Mouse (Mus musculus) midbrain, embryonic 15.5 days (tissue): Measurements from ENCODE around the gene Osbpl8. TPM values are rescaled to one million over a fixed set of nuclear protein-coding genes. Genes with fewer than 3 reads are reported as not detected.
"Not testable (repeated sequence)": the region's sequence is repeated elsewhere in the genome, so short reads cannot be mapped to it uniquely, and the experiment has no call there.

Source experiments
- ATAC-seq: fragments of 200-750 bp; cut with Nextera tagmentation; replicated peaks from 2 replicates; pipeline ENCODE4 v1.8.0; 2017; ENCODE audit warnings: moderate TSS enrichment
- H3K27ac ChIP-seq: fragments of 300-500 bp; sonication (generic); 2 replicates; pipeline ENCODE4 v1.5.1; 2015; ENCODE audit warnings: mild to moderate bottlenecking, inconsistent platforms
- H3K27me3 ChIP-seq: fragments of 300-500 bp; sonication (generic); replicated peaks from 2 replicates; pipeline ENCODE4 v1.6.1; 2015; ENCODE audit warnings: inconsistent platforms
- H3K36me3 ChIP-seq: fragments of 300-500 bp; sonication (generic); replicated peaks from 2 replicates; pipeline ENCODE4 v1.6.1; 2015; ENCODE audit warnings: inconsistent platforms
- H3K4me1 ChIP-seq: fragments of 300-500 bp; sonication (generic); 2 replicates; pipeline ENCODE4 v1.6.1; 2015; ENCODE audit warnings: inconsistent platforms
- H3K4me2 ChIP-seq: fragments of 300-500 bp; sonication (generic); 2 replicates; pipeline ENCODE4 v1.6.1; 2015; ENCODE audit warnings: inconsistent platforms, mild to moderate bottlenecking, moderate library complexity
- H3K4me3 ChIP-seq: fragments of 300-500 bp; sonication (generic); 2 replicates; pipeline ENCODE4 v1.5.1; 2015; ENCODE audit warnings: mild to moderate bottlenecking, inconsistent platforms
- H3K9ac ChIP-seq: fragments of 300-500 bp; sonication (generic); 2 replicates; pipeline ENCODE4 v1.6.1; 2015; ENCODE audit warnings: mild to moderate bottlenecking, inconsistent platforms
- H3K9me3 ChIP-seq: fragments of 300-500 bp; sonication (generic); 2 replicates; pipeline ENCODE4 v1.6.1; 2016; ENCODE audit warnings: inconsistent platforms
- WGBS: fragments of 180-500 bp; shearing (Covaris S2); methylation state at CpG from one replicate; pipeline ENCODE4 v1.1.7; 2015; ENCODE audit warnings: mixed read lengths; 5-methylcytosine and 5-hydroxymethylcytosine counted together
- polyA plus RNA-seq: library from polyadenylated mRNA; unstranded; fragments of >200 nt; fragmentation: Nextera tagmentation; extraction: Ambion mirVana; gene quantifications from 2 replicates; pipeline ENCODE4 v1.2.1, GENCODE M21; 2015

Osbpl8 gene
- polyA plus RNA-seq, 1 experiment from 2014 or later, result 18.0 TPM

DNA sequence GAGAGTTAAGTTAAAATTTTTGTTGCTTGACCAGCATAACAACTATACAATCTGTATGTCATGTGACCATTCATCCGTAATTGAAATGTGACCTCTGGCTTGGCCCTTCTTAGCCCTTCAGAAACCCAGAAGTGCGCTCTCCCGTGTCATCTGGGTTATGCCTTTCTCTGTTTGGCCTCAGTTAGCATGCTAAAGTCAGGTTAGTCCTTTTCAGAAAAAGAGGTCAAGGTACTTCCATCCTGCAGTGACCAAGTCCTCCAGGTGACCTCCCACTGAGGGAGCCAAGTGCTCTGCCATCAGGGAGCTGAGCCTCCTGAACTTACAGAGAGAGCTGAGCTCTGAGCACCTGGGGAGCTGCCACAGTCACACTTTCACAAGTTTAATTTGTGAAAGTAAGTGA is 33.7 kb upstream of the Osbpl8 start:
- H3K27me3 ChIP-seq, result no peaks in the 10 kb centered on the region
- no peak for ATAC-seq
- no peaks in the 10 kb centered on the region for H3K9me3 ChIP-seq
- H3K9ac ChIP-seq, result no peak overlapping the region
- no peaks in the 10 kb centered on the region for H3K4me1 ChIP-seq
- 40% methylated on average over 3 of the region's 3 CpGs for WGBS
- no peak overlapping the region for H3K4me2 ChIP-seq
- H3K36me3 ChIP-seq, result no peaks in the 10 kb centered on the region
- H3K4me3 ChIP-seq, result no peak overlapping the region
- no peak overlapping the region for H3K27ac ChIP-seq

DNA sequence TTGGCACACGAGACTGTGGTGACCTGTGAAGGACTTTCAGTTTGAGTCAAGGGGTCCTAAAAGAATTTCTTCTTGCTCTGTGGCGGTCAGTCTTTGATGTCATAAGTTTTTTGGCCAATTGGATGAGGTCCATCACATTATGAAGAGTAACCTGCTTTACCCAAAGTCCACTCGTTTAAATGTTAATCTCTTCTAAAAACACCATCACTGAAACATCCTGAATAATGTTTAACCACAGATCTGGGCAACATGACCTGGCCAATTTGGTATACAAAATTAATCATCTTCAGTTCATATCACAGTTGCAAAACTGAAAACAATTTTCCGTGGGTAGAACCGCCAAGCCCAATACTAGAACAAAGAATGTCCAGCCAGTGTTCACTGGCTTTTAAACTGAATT is 31.3 kb upstream of the Osbpl8 start:
- no peaks in the 10 kb centered on the region for H3K36me3 ChIP-seq
- H3K4me3 ChIP-seq, result no peak overlapping the region
- H3K4me2 ChIP-seq, result no peak overlapping the region
- WGBS, result 89% methylated on average over 5 of the region's 5 CpGs
- H3K27me3 ChIP-seq, result no peaks in the 10 kb centered on the region
- no peak overlapping the region for H3K9ac ChIP-seq
- H3K4me1 ChIP-seq, result no peaks in the 10 kb centered on the region
- H3K9me3 ChIP-seq, result no peaks in the 10 kb centered on the region
- H3K27ac ChIP-seq, result no peak overlapping the region
- ATAC-seq, result no peak

DNA sequence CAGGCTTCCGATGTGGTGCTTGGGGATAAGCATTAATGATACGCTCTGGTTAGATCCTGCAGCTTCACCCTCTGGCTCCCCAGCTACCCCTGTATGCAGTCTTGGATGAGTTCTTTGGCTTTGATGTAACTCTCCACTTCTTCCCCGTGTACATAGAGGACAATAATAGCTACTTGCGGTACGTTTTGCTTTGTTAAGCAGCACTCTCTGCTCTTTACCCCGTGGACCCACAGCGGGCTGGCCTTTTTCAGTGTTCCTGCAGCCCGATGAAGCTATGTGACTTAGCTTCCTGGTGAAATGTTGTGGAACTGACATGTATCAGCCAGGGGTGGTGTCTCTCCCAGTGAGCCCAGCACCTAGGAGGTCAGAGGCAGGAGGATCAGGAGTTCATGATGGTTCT is 30.6 kb upstream of the Osbpl8 start:
- Histone ChIP-seq H3K4me1 (no peaks in the 10 kb centered on the region), H3K27ac (no peak overlapping the region), H3K9ac (no peak overlapping the region), H3K4me2 (no peak overlapping the region), H3K36me3 (no peaks in the 10 kb centered on the region), H3K9me3 (no peaks in the 10 kb centered on the region), H3K27me3 (no peaks in the 10 kb centered on the region), H3K4me3 (no peak overlapping the region)
- no peak for ATAC-seq
- WGBS, result 69% methylated on average over 8 of the region's 8 CpGs

DNA sequence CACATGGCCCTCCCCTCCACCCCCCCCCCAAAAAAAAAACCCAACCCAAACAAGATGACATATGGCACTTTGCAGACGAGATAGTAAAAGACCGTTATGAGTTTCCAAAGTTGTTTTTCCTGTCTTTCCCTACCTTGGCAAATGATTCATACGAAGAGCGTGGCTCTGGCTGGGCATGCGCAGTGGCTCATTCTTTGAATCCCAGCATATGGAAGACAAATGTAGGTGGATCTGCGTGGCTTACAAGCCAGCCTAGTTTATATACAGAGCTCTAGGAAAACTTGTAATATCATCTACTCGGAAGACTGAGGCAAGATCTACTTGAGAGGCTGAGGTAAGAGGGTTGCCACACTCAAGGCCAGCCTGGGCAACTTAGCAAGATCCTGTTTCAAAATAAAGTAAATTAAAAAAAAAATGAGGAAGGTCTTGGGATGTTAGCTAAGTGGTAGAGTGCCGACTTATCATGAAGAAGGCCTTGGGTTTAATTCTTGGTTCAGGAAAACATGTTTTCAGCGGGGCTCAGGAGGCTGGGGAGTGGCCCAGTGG is 30.1 kb upstream of the Osbpl8 start:
- ATAC-seq, result no peak
- Histone ChIP-seq H3K4me2 (no peak overlapping the region), H3K9ac (no peak overlapping the region), H3K9me3 (no peaks in the 10 kb centered on the region), H3K27me3 (no peaks in the 10 kb centered on the region), H3K4me1 (no peaks in the 10 kb centered on the region), H3K4me3 (no peak overlapping the region), H3K36me3 (no peaks in the 10 kb centered on the region), H3K27ac (no peak overlapping the region)
- WGBS, result 90% methylated on average over 9 of the region's 9 CpGs

DNA sequence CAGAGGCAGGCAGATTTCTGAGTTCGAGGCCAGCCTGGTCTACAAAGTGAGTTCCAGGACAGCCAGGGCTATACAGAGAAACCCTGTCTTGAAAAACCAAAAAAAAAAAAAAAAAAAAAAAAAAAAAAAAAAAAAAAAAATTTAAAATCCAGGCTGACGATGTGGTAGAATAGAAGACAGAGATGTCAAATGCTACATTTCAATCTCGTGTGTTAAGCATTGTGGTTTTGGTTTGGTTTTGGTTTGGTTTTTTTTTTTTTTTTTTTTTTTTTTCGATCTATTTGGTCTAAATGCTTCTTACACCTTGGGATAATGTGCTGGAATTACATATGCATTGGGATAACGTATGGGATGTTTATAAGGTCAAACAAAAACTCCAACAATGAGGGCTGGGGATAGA is 28.2 kb upstream of the Osbpl8 start:
- not testable (repeated sequence) for H3K9me3 ChIP-seq, H3K4me2 ChIP-seq, H3K36me3 ChIP-seq, H3K4me3 ChIP-seq, H3K27me3 ChIP-seq, H3K4me1 ChIP-seq, ATAC-seq, H3K9ac ChIP-seq, H3K27ac ChIP-seq
- 78% methylated on average over 5 of the region's 5 CpGs for WGBS

DNA sequence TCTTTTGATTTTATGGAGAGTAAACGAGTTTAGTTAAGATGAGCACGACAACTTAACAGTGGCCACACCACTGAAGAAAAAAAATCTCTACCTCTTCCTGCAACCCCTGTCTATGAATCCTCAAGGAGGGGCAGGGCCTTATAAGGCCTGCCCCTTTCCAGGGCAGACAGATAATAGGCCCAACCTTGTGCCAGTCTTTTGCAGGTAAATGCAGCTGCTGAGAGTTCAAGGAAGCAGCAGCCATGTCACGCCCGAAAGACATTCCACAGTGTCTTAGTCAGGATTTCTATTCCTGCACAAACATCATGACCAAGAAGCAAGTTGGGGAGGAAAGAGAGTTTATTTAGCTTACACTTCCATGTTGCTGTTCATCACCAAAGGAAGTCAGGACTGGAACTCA is 26.6 kb upstream of the Osbpl8 start:
- H3K4me3 ChIP-seq, result no peak overlapping the region
- no peaks in the 10 kb centered on the region for H3K4me1 ChIP-seq
- 87% methylated on average over 4 of the region's 4 CpGs for WGBS
- no peak overlapping the region for H3K4me2 ChIP-seq
- no peaks in the 10 kb centered on the region for H3K27me3 ChIP-seq
- H3K9me3 ChIP-seq, result no peaks in the 10 kb centered on the region
- no peak overlapping the region for H3K27ac ChIP-seq
- ATAC-seq, result no peak
- no peak overlapping the region for H3K9ac ChIP-seq
- H3K36me3 ChIP-seq, result no peaks in the 10 kb centered on the region

DNA sequence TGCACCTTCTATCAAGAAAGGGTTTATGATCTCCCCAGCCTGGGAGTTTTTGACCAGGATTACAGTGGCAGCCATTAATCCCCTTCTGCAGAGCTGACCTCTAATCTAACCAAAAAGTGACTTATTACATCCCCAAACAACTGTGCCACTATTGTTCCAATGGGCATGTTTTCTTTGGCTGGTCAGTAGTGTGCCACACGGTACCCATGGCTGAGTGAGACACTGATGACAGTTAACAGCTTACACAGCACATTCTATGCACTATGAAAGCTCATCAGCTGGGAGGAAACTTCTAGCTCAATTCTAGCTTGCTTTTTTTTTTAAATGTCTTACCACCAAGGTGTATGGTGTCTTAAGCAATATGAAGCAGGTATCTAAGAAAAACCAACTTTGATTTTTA is 25.4 kb upstream of the Osbpl8 start:
- WGBS, result 70% methylated on average over 1 of the region's 1 CpGs

DNA sequence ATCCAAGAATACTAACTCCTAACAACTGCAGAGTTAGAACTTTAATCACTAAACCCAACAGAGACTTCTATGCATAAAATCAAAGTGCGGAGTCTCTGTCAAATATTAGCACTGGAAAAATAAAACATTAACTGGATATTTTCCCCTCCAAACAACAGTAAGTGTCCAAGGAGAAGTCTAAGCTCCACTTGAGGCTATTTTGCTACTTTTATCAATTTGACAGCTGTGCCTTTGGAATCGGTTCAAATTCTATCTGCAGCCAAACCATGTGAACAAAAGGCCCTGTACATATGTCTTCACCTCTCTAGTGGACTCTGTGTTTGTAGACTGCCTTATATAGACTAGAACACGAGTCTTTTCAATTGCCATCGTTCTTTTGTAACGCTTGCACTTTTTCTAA is 24.7 kb upstream of the Osbpl8 start:
- Histone ChIP-seq H3K9me3 (no peaks in the 10 kb centered on the region), H3K27me3 (no peaks in the 10 kb centered on the region), H3K4me3 (no peak overlapping the region), H3K36me3 (no peaks in the 10 kb centered on the region), H3K4me2 (no peak overlapping the region), H3K27ac (no peak overlapping the region), H3K4me1 (no peaks in the 10 kb centered on the region), H3K9ac (no peak overlapping the region)
- no peak for ATAC-seq
- 78% methylated on average over 5 of the region's 5 CpGs for WGBS

More for the DNA sequence above, 25.4 kb upstream of the Osbpl8 start:
- H3K36me3 ChIP-seq, result no peaks in the 10 kb centered on the region
- no peak overlapping the region for H3K27ac ChIP-seq
- H3K9me3 ChIP-seq, result no peaks in the 10 kb centered on the region
- ATAC-seq, result no peak
- no peak overlapping the region for H3K4me3 ChIP-seq
- no peak overlapping the region for H3K4me2 ChIP-seq
- no peaks in the 10 kb centered on the region for H3K4me1 ChIP-seq
- H3K27me3 ChIP-seq, result no peaks in the 10 kb centered on the region
- no peak overlapping the region for H3K9ac ChIP-seq

DNA sequence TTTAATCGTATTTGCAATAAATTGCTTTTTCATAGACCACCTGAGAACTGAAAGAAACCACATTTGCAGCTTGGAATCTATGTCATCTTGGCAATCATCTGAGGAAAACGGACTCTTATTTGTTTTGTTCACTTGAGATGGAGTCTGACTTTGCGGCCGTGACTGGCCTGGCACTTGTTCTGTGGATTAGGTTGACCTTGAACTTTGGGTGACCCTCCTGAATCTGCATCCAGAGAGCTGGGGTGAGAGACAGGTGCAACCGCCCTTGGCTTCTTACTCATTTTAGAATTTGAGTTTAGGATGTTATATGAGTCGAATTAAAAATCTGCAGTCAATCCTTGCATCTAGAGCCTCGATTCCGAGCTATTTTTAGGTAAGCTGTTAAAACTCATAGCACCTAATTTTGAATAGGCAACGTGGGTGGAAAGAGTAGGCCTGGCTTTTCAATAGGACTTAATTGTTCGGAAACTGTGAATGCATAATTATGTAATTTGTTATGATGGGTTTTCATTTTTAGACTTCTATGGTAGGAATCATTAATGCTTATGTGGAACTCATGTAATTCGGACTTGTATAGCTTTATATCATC is 20.1 kb upstream of the Osbpl8 start:
- no peak overlapping the region for H3K4me3 ChIP-seq
- ATAC-seq, result no peak

DNA sequence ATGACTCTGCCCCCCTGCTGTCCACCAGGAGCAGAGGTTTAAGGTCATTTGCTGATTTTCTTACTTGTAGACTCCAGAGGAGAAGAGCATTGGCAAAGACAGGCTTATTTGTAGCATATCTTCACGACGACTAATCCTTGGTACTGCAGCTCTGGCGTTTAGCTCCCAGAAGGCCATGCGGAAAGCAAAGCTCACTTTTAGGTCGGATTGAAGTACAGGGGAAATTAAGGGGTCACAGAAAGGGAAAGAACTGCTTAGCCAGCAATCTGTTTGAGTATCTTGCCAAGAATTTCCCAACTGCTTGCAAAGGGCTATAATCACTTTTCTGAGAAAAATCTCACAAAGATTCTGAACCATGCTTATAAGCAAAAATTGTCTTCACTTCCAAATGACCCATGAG is 14.8 kb upstream of the Osbpl8 start:
- Histone ChIP-seq H3K4me1 (no peaks in the 10 kb centered on the region), H3K36me3 (no peaks in the 10 kb centered on the region), H3K4me3 (no peak overlapping the region), H3K9me3 (no peaks in the 10 kb centered on the region; the same call in 1 of the 2 replicates), H3K4me2 (no peak overlapping the region), H3K27ac (no peak overlapping the region), H3K27me3 (no peaks in the 10 kb centered on the region), H3K9ac (no peak overlapping the region)
- ATAC-seq, result no peak
- WGBS, result 60% methylated on average over 5 of the region's 5 CpGs

More for the DNA sequence above, 20.1 kb upstream of the Osbpl8 start:
- Histone ChIP-seq H3K36me3 (no peaks in the 10 kb centered on the region), H3K27ac (no peak overlapping the region), H3K9ac (no peak overlapping the region), H3K9me3 (no peaks in the 10 kb centered on the region), H3K27me3 (no peaks in the 10 kb centered on the region), H3K4me1 (no peaks in the 10 kb centered on the region), H3K4me2 (no peak overlapping the region)
- WGBS, result 87% methylated on average over 11 of the region's 11 CpGs

DNA sequence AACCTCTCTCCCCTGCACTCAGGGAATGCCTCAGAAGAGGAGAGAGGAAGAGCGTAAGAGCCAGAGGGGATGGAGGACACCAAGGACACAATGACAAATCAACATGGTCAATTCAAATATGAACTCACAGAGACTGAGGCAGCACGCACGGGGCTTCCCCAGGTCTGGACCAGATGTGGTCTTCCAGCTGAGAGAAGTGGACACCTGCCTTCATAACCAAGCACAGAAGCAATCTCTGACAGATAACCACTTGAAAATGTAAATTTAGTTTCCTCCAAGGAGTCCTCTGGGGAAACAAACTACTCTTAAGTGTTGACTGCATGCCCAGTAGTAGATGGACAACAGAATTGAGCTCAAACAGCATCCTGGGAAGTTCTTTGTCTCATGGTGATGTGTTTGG is 9.5 kb upstream of the Osbpl8 start:
- ATAC-seq, result no peak

DNA sequence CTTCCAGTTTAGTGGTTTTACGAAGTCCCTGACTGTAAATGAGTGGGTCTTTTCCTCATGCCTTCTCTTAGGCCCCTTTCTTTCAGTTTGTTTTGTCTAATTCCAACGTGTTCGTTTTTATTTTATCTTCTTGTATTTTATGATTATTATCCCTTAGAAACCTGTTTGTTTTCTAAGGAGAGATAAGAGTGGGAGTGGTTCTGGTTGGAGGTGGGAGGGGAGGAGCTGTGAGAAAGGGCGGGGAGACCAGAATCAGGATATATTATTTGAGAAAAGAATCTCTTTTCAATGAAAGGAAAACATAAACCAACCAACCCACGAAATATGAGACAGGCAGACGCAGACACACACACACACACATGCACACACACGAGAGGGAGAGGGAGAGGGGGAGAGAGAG is 9.0 kb upstream of the Osbpl8 start:
- Histone ChIP-seq H3K27ac (no peak overlapping the region), H3K9me3 (no peaks in the 10 kb centered on the region; the same call in 1 of the 2 replicates), H3K27me3 (no peaks in the 10 kb centered on the region), H3K4me2 (no peak overlapping the region), H3K36me3 (no peaks in the 10 kb centered on the region), H3K9ac (no peak overlapping the region), H3K4me1 (no peaks in the 10 kb centered on the region), H3K4me3 (no peak overlapping the region)
- 84% methylated on average over 7 of the region's 7 CpGs for WGBS
- ATAC-seq, result no peak

More for the DNA sequence above, 9.5 kb upstream of the Osbpl8 start:
- H3K9me3 ChIP-seq, result no peaks in the 10 kb centered on the region; the same call in 1 of the 2 replicates
- no peak overlapping the region for H3K4me2 ChIP-seq
- H3K4me3 ChIP-seq, result no peak overlapping the region
- 92% methylated on average over 3 of the region's 3 CpGs for WGBS
- H3K9ac ChIP-seq, result no peak overlapping the region
- H3K27ac ChIP-seq, result no peak overlapping the region
- no peaks in the 10 kb centered on the region for H3K36me3 ChIP-seq
- no peaks in the 10 kb centered on the region for H3K27me3 ChIP-seq
- H3K4me1 ChIP-seq, result no peaks in the 10 kb centered on the region

DNA sequence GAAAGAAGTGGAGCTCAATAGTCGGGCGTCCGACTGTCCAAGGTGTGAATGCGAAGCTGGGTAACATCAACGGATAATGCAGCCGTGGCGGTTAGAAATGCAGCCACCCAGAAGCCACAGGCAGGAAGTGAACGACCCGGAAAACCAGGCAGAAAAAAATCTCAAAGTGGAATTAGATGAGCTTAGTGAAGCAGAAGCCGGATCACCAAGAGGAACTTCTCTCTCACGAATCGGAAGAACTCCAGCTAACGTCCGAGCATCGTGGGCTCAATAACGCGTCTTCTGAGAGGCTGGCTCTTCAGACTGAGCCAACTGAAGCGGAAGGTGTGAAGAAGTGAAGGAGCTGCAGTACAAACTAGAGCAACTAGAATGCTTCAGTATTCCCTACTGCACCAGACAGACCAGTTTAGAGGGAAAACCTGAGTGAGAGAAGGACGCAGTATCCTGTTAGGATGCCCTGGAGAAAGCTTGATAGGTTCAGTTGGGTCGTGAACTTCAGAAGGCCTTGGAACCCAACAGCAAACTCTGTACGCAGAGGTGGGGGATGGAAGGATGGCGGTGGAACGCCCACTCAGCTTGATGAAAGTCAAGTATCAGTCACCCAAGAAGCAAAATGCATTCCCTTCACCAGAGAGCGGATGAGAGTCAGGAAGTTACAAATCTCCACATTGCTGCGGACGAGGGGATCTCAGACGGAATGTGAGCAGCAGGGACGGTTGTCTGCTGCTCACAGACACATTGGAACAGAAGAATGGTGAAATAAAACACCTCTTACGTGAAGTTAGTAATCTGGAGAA is 8.0 kb upstream of the Osbpl8 start:
- Histone ChIP-seq H3K4me3 (no peak overlapping the region), H3K36me3 (no peaks in the 10 kb centered on the region), H3K27me3 (no peaks in the 10 kb centered on the region), H3K4me2 (no peak overlapping the region), H3K9me3 (no peaks in the 10 kb centered on the region; the same call in 1 of the 2 replicates), H3K9ac (no peak overlapping the region), H3K27ac (no peak overlapping the region), H3K4me1 (no peaks in the 10 kb centered on the region)
- no peak for ATAC-seq
- 88% methylated on average over 29 of the region's 29 CpGs for WGBS
